Mouse (Mus musculus) ES-E14 (cell line): ENCODE measurements around the gene Rpl23. TPM values are rescaled to one million over a fixed set of nuclear protein-coding genes. Genes with fewer than 3 reads are reported as not detected.

Experiments used
- DNase-seq: peaks from one replicate; pipeline ENCODE4 v3.0.0-alpha.2; 2013; ENCODE audit warnings: low read depth, low spot score
- H3K27ac ChIP-seq: 2 replicates; pipeline ENCODE4 v1.5.1; 2012; ENCODE audit warnings: low read depth, mild to moderate bottlenecking, low read length, moderate library complexity, mixed read lengths; ENCODE audit not compliant: poor library complexity, insufficient read depth, severe bottlenecking
- H3K36me3 ChIP-seq: 2 replicates; pipeline ENCODE4 v1.6.1; 2012; ENCODE audit warnings: mild to moderate bottlenecking, low read length, moderate library complexity, mixed read lengths; ENCODE audit not compliant: control insufficient read depth, poor library complexity, insufficient read depth, severe bottlenecking
- H3K4me1 ChIP-seq, 2 experiments: fragments of 150-350 bp in 1 of 2; sonication (generic) in 1 of 2; 2 replicates each; pipeline ENCODE4 v1.6.1; 2012; ENCODE audit warnings: low read length in 2 of 2, mild to moderate bottlenecking in 1 of 2, mixed read lengths in 1 of 2; ENCODE audit not compliant: control insufficient read depth in 2 of 2, insufficient read depth in 2 of 2, poor library complexity in 1 of 2
- H3K4me3 ChIP-seq, 2 experiments: fragments of 150-350 bp in 1 of 2; sonication (generic) in 1 of 2; 2 replicates each; pipeline ENCODE4 v1.5.1; 2012; ENCODE audit warnings: low read length in 2 of 2, low read depth in 1 of 2, mild to moderate bottlenecking in 1 of 2, mixed read lengths in 1 of 2; ENCODE audit not compliant: insufficient read depth in 1 of 2, poor library complexity in 1 of 2, severe bottlenecking in 1 of 2
- H3K9ac ChIP-seq: 2 replicates; pipeline ENCODE4 v1.6.1; 2012; ENCODE audit warnings: low read depth, mild to moderate bottlenecking, low read length, mixed read lengths; ENCODE audit not compliant: poor library complexity, insufficient read depth, severe bottlenecking
- H3K9me3 ChIP-seq: fragments of 150-350 bp; sonication (generic); 2 replicates; pipeline ENCODE4 v1.6.1; 2012; ENCODE audit warnings: low read depth, mild to moderate bottlenecking, low read length; ENCODE audit not compliant: control insufficient read depth, insufficient read depth
- CHD2 ChIP-seq: IDR thresholded peaks from 2 replicates; pipeline ENCODE4 v1.6.1; 2014; ENCODE audit warnings: mild to moderate bottlenecking, low read depth, low read length, inconsistent platforms
- HCFC1 ChIP-seq: IDR thresholded peaks from 2 replicates; pipeline ENCODE4 v1.6.1; 2012; ENCODE audit warnings: low read length, inconsistent platforms, borderline replicate concordance; ENCODE audit not compliant: insufficient read depth
- MAFK ChIP-seq: IDR thresholded peaks from 2 replicates; pipeline ENCODE4 v1.6.1; 2014; ENCODE audit warnings: mild to moderate bottlenecking, low read depth, low read length, inconsistent platforms; ENCODE audit not compliant: insufficient read depth
- ZC3H11A ChIP-seq: IDR thresholded peaks from 2 replicates; pipeline ENCODE4 v1.6.1; 2012; ENCODE audit warnings: low read depth, mild to moderate bottlenecking, inconsistent platforms, low read length, borderline replicate concordance
- ZNF384 ChIP-seq: IDR thresholded peaks from 2 replicates; pipeline ENCODE4 v1.6.1; 2012; ENCODE audit warnings: low read depth, low read length, inconsistent platforms
- in situ Hi-C, 2 experiments: fragments of 600-800 bp; cut with MboI; formaldehyde crosslinking; loops; one replicate each; pipeline ENCODE4 v1.15.1; 2025; ENCODE audit warnings: low sequenced_read_pairs in 2 of 2, inconsistent platforms in 1 of 2; ENCODE audit not compliant: unreplicated experiment in 2 of 2
- total RNA-seq: library from RNA; depleted of rRNA; stranded (reverse); fragments of 300-350 nt; gene quantifications from 2 replicates; pipeline ENCODE4 v1.2.3, GENCODE M21; 2012

Gene Rpl23
- total RNA-seq, 1 experiment, result 1,430 TPM

- H3K9me3 ChIP-seq, result no peaks in the 10 kb centered on the region
- no peak for DNase-seq
- no peak overlapping the region for H3K27ac ChIP-seq
- H3K9ac ChIP-seq, result peak overlapping the region; percentile 91
- TF ChIP-seq ZC3H11A (no peak), CHD2 (no peak), MAFK (no peak), HCFC1 (no peak), ZNF384 (no peak)
- H3K4me1 ChIP-seq, result peaks cover 0 to 27% of the 10 kb centered on the region in 2 experiments; a peak in 2 of 4 replicates
- peaks cover 3% of the 10 kb centered on the region; the same call in 1 of the 2 replicates for H3K36me3 ChIP-seq
- peak overlapping the region; percentile 84 to 98 for H3K4me3 ChIP-seq
- in situ Hi-C loops, result no loop called here
Measured at GRCm38 (mm10) chr11:97743423-97743822, 38.8 kb downstream of the Rpl23 start.

DNA sequence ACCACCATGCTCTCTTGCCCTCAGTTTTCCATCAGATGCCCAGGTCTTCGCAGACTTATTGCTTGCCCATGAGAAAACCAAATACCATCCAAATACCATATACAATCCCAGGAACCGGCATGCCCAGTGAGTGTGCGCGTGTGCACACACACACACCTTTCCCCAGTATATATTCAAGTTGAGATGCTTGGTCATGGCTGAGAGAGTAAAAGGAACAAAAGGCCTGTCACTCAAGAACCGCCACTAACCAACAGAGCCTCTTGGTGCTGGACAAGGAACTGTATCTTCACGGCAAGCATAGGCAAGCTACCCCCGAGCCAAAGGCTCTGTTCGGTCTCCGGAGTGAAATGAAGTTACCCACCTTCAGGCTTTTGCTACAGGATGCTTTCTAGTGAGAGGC is 39.6 kb downstream of the Rpl23 start:
- peaks cover 3% of the 10 kb centered on the region; the same call in 1 of the 2 replicates for H3K36me3 ChIP-seq
- DNase-seq, result no peak
- in situ Hi-C loops, result no loop called here
- peak overlapping the region; percentile 34; the same call in 1 of the 2 replicates for H3K9ac ChIP-seq
- TF ChIP-seq MAFK (no peak), ZNF384 (no peak), HCFC1 (no peak), CHD2 (no peak), ZC3H11A (no peak)
- peaks cover 0 to 27% of the 10 kb centered on the region in 2 experiments; a peak in 2 of 4 replicates for H3K4me1 ChIP-seq
- H3K27ac ChIP-seq, result no peak overlapping the region
- no peaks in the 10 kb centered on the region for H3K9me3 ChIP-seq
- no peak overlapping the region; a peak in 1 of 4 replicates for H3K4me3 ChIP-seq

DNA sequence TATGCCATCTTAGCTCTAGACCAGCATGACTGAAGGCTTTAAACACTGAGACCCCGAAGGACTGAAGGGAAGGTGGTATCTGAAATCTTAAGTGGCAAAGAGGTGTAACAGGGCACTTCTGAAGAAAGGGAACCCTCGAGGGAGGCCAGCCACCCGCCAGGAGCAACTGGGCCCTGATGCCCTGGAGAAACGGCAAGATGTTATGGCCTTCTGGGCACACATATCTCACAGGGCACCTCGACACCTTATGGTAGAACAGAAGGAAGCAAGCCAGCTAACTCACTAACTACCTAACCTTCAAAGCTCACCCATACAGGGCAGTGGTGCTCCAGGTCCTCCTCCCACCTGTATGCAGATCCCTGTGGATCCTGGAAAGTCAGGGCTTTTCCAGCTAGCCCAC is 40.1 kb downstream of the Rpl23 start:
- H3K9ac ChIP-seq, result no peak overlapping the region
- H3K4me3 ChIP-seq, result no peak overlapping the region
- in situ Hi-C loops, result no loop called here
- H3K9me3 ChIP-seq, result no peaks in the 10 kb centered on the region
- H3K27ac ChIP-seq, result no peak overlapping the region
- H3K36me3 ChIP-seq, result peaks cover 3% of the 10 kb centered on the region; the same call in 1 of the 2 replicates
- DNase-seq, result no peak
- peaks cover 0 to 27% of the 10 kb centered on the region in 2 experiments; a peak in 2 of 4 replicates for H3K4me1 ChIP-seq
- no peak for TF ChIP-seq MAFK
- no peak for TF ChIP-seq CHD2
- no peak for TF ChIP-seq HCFC1
- no peak for TF ChIP-seq ZC3H11A
- TF ChIP-seq ZNF384, result no peak

GRCm38 (mm10) chr11:97740190-97740589 is 42.0 kb downstream of the Rpl23 start:
- no peak for TF ChIP-seq MAFK
- TF ChIP-seq ZC3H11A, result no peak
- TF ChIP-seq CHD2, result no peak
- TF ChIP-seq HCFC1, result no peak
- no peak for TF ChIP-seq ZNF384
- peaks cover 0 to 27% of the 10 kb centered on the region in 2 experiments; a peak in 2 of 4 replicates for H3K4me1 ChIP-seq
- 0 out of 2 replicates have a peak overlapping the region, but pooled peaks have one; percentile 8 for H3K27ac ChIP-seq
- in situ Hi-C loops, result no loop called here
- H3K9ac ChIP-seq, result peak overlapping the region; percentile 45; the same call in 1 of the 2 replicates
- H3K9me3 ChIP-seq, result no peaks in the 10 kb centered on the region
- H3K4me3 ChIP-seq, result no peak overlapping the region; a peak in 1 of 4 replicates
- no peak for DNase-seq
- H3K36me3 ChIP-seq, result no peaks in the 10 kb centered on the region

DNA sequence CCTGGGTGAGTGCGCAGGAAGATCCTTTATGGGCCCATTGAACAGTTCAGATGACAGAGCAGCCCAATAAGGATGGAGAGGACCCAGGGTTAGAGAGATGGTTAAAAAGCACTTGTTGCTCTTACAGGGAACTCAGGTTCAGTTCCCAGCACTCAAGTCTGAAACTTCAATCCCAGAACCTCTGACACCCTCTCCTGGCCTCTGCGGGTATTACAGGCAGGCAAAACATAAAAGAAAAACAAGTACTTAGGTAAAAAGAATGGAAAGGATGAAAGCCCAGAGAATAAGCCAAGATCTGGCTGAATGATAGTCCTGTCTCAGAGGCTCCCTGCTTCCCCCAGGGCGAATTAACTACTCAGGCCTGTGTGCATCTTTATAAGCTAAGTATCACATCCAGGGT is 43.1 kb downstream of the Rpl23 start:
- H3K9me3 ChIP-seq, result no peaks in the 10 kb centered on the region
- DNase-seq, result peak; percentile 65
- no peak overlapping the region for H3K27ac ChIP-seq
- in situ Hi-C loops, result no loop called here
- H3K4me1 ChIP-seq, result peaks cover 0 to 27% of the 10 kb centered on the region in 2 experiments; a peak in 2 of 4 replicates
- H3K4me3 ChIP-seq, result no peak overlapping the region
- no peaks in the 10 kb centered on the region for H3K36me3 ChIP-seq
- H3K9ac ChIP-seq, result no peak overlapping the region
- TF ChIP-seq HCFC1, result no peak
- no peak for TF ChIP-seq ZC3H11A
- no peak for TF ChIP-seq ZNF384
- no peak for TF ChIP-seq MAFK
- no peak for TF ChIP-seq CHD2
